Mouse (Mus musculus): ENCODE data around the gene Cblb. TPM values are rescaled to one million over a fixed set of nuclear protein-coding genes. Genes with fewer than 3 reads are reported as not detected.
A peak's percentile ranks its signal among the peaks of the same experiment; 100 is the strongest.

The Cblb gene
- polyA plus RNA-seq, 1 experiment from 2014 or later = 15.3 TPM

DNA sequence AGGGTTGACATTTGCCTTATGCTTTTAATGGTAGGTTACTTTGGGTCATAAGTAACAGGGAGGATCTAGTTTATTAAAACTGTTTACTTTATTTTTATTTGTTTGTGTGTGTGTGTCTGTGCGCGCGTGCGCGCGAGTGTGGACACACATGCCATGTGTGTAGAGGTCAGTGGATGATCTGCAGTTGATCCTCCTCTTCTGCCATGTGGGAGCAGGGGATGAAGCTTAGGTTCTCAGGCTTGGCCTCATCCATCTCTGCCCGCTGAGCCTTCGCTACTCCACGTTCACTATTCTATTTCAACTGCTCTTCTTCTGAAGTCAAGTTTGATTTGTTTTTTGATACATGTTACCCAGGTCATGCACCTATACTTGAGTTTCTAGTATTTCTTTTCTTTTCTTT lies 73.6 kb downstream of the Cblb start:
- Histone ChIP-seq H3K4me2 (replicated peaks; ENCODE audit: low read depth, low read length) (no peak overlapping the region), H3K27me3 (ENCODE audit: insufficient read depth, low read length) (no peaks in the 10 kb centered on the region), H3K36me3 (ENCODE audit: insufficient read depth, low read length) (peaks cover 6% of the 10 kb centered on the region; the same call in 1 of the 2 replicates), H3K9me3 (ENCODE audit: low read length) (no peaks in the 10 kb centered on the region), H3K4me1 (ENCODE audit: insufficient read depth, low read length) (peaks cover 12% of the 10 kb centered on the region; the same call in 1 of the 2 replicates), H3K9ac (replicated peaks; ENCODE audit: low read length) (no peak overlapping the region), H3K4me3 (ENCODE audit: low read length) (no peak overlapping the region), H3K27ac (ENCODE audit: low read length) (no peak overlapping the region)
- ATAC-seq (ENCODE audit: low FRiP score, low TSS enrichment) = 0 out of 2 replicates have a peak, but pooled peaks have one; percentile 53
- 75% methylated on average over 9 of the region's 9 CpGs for WGBS

DNA sequence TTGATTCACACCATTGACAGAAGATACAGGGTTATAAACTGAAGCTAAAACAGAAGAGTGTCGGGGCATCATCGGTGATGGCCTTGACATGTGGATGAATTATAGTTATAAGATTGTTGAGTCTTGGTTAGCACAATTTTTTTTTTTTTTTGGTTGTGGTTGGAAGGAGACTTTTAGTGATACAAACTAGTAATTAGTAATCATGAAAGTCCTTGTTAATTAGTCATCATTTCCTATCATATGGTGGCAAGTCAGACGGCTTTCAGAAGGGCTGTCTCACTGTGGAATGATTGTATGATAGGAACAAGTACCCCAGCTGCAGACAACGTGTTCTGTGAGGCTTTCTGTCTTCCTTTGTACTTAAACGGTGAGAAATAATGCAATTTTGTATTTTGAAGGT lies 76.8 kb downstream of the Cblb start:
- Histone ChIP-seq H3K27me3 (ENCODE audit: insufficient read depth, low read length) (no peaks in the 10 kb centered on the region), H3K4me3 (ENCODE audit: low read length) (no peak overlapping the region), H3K9me3 (ENCODE audit: low read length) (no peaks in the 10 kb centered on the region), H3K36me3 (ENCODE audit: insufficient read depth, low read length) (peaks cover 3% of the 10 kb centered on the region; the same call in 1 of the 2 replicates), H3K9ac (replicated peaks; ENCODE audit: low read length) (no peak overlapping the region), H3K27ac (ENCODE audit: low read length) (no peak overlapping the region), H3K4me2 (replicated peaks; ENCODE audit: low read depth, low read length) (no peak overlapping the region), H3K4me1 (ENCODE audit: insufficient read depth, low read length) (peaks cover 12% of the 10 kb centered on the region; the same call in 1 of the 2 replicates)
- ATAC-seq (ENCODE audit: low FRiP score, low TSS enrichment) = no peak
- whole genome bisulfite sequencing = 91% methylated on average over 5 of the region's 5 CpGs

DNA sequence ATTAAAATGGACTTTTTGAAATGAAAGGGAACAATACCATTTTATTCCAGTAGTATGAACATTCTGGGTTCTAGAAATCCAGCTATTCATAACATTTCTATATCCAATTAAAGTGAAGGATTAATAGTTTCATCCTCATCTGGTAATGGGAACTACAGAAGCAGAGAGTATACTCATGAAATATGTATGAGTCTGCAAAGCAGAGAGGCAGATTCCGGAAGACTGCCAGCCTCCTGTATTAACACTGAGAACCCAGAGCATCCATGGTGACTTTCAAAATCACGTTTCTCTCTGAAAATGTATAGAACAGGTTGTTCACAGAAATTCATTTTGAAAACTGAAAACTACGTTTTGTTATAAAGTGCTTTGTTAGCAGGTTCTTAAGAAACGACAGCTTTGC lies 83.4 kb downstream of the Cblb start:
- ATAC-seq (ENCODE audit: low FRiP score, low TSS enrichment) = no peak
- Histone ChIP-seq H3K4me1 (ENCODE audit: insufficient read depth, low read length) (peaks cover 13% of the 10 kb centered on the region; the same call in 1 of the 2 replicates), H3K9ac (replicated peaks; ENCODE audit: low read length) (no peak overlapping the region), H3K9me3 (ENCODE audit: low read length) (no peaks in the 10 kb centered on the region), H3K36me3 (ENCODE audit: insufficient read depth, low read length) (peaks cover 5% of the 10 kb centered on the region; the same call in 1 of the 2 replicates), H3K4me2 (replicated peaks; ENCODE audit: low read depth, low read length) (no peak overlapping the region), H3K4me3 (ENCODE audit: low read length) (no peak overlapping the region), H3K27ac (ENCODE audit: low read length) (no peak overlapping the region), H3K27me3 (ENCODE audit: insufficient read depth, low read length) (no peaks in the 10 kb centered on the region)
- 41% methylated on average over 4 of the region's 4 CpGs for WGBS

DNA sequence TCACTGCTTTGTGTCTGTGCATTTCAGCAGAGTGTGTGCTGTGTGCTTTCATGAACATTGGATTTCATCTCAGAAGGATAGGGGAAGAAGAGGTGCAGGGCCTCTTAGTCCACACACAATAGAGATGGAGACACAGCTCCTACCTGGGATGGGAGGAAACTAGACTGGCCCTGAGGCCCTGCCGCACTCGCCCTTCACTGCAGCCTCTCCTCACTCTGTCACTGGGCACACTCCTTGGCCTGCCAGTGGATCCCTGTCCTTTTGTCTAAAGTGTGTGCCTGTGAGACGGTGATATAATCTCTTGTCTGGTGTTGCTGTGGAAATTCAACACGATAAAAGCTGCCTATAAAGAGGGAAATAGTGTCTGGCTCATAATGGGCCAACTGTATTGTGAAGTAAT lies 88.0 kb downstream of the Cblb start:
- no peaks in the 10 kb centered on the region for H3K9me3 ChIP-seq (ENCODE audit: low read length)
- ATAC-seq (ENCODE audit: low FRiP score, low TSS enrichment) = no peak
- H3K4me3 ChIP-seq (ENCODE audit: low read length) = no peak overlapping the region
- no peak overlapping the region for H3K27ac ChIP-seq (ENCODE audit: low read length)
- H3K36me3 ChIP-seq (ENCODE audit: insufficient read depth, low read length) = 0 out of 2 replicates have a peak, but pooled peaks cover 3% of the 10 kb centered on the region
- H3K4me1 ChIP-seq (ENCODE audit: insufficient read depth, low read length) = peaks cover 10% of the 10 kb centered on the region; the same call in 1 of the 2 replicates
- no peak overlapping the region for H3K9ac ChIP-seq (replicated peaks; ENCODE audit: low read length)
- no peaks in the 10 kb centered on the region for H3K27me3 ChIP-seq (ENCODE audit: insufficient read depth, low read length)
- H3K4me2 ChIP-seq (replicated peaks; ENCODE audit: low read depth, low read length) = no peak overlapping the region
- 77% methylated on average over 4 of the region's 4 CpGs for WGBS

DNA sequence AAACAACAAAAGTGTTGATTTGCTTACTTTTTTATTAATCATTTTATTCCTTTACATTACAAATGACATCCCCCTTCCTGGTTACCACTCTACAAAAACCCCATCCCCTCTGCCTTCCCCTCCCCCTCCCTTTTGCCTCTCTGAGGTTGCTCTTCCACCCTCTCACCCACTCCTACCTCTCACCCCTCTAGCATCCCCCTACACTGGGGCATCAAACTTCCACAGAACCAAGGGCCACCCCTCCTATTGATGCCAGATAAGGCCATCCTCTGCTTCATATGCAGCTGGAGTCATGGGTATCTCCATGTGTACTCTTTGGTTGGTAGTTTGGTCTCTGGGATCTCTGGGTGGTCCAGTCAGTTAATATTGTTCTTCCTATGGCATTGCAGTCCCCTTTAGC lies 93.9 kb downstream of the Cblb start:
- Histone ChIP-seq H3K27ac (ENCODE audit: low read length) (no peak overlapping the region), H3K27me3 (ENCODE audit: insufficient read depth, low read length) (no peaks in the 10 kb centered on the region), H3K9me3 (ENCODE audit: low read length) (no peaks in the 10 kb centered on the region), H3K36me3 (ENCODE audit: insufficient read depth, low read length) (0 out of 2 replicates have a peak, but pooled peaks cover 3% of the 10 kb centered on the region), H3K4me3 (ENCODE audit: low read length) (no peak overlapping the region), H3K4me2 (replicated peaks; ENCODE audit: low read depth, low read length) (no peak overlapping the region), H3K4me1 (ENCODE audit: insufficient read depth, low read length) (no peaks in the 10 kb centered on the region), H3K9ac (replicated peaks; ENCODE audit: low read length) (no peak overlapping the region)
- no peak for ATAC-seq (ENCODE audit: low FRiP score, low TSS enrichment)

DNA sequence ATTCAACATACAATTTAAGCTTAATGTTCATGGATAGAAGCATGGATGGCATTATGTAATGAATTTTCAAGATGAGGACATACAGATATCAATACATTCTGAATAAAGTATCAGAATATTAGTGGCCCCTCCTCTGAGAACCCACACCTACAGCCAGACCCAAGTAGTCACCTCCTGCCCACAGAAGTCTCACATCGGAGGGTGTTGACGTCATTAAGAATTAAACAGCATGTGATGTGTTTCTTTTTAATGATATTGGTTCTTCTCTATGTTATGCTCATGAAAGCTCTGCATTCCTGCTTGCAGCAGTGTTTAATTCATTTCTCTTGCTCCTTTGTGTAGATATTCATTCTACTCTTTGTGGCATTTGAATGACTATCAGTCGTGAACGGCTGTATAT lies 94.9 kb downstream of the Cblb start:
- Histone ChIP-seq H3K4me3 (ENCODE audit: low read length) (no peak overlapping the region), H3K27me3 (ENCODE audit: insufficient read depth, low read length) (no peaks in the 10 kb centered on the region), H3K4me1 (ENCODE audit: insufficient read depth, low read length) (no peaks in the 10 kb centered on the region), H3K27ac (ENCODE audit: low read length) (no peak overlapping the region), H3K9me3 (ENCODE audit: low read length) (no peaks in the 10 kb centered on the region), H3K4me2 (replicated peaks; ENCODE audit: low read depth, low read length) (no peak overlapping the region), H3K36me3 (ENCODE audit: insufficient read depth, low read length) (0 out of 2 replicates have a peak, but pooled peaks cover 3% of the 10 kb centered on the region), H3K9ac (replicated peaks; ENCODE audit: low read length) (no peak overlapping the region)
- WGBS = 93% methylated on average over 4 of the region's 4 CpGs
- ATAC-seq (ENCODE audit: low FRiP score, low TSS enrichment) = no peak

DNA sequence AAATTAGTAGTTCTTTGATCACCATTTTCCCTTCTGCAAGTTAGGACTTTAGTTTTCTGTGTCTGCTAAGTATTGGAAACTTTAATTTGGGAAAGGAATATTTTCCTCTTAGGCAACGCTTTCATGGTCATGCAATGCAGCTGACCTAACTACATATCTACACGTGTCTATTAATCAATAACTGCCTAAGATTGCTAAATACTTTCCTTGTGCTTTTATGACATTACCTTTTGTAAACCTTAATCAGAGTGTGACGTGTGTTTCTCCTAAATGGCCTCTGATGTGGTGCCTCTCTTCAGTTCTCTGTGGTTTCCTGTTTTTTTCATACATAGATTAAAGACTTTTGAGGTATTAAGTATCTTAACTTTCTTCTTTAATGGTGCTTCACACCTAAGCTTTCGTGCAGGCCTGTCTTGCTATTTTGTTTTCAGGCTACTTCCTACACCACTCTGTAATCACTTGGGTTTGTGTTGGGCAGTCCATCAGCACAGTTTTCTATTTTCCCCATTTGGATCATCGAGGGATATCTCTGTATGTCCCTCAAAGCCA lies 98.4 kb downstream of the Cblb start:
- H3K4me2 ChIP-seq (replicated peaks; ENCODE audit: low read depth, low read length) = no peak overlapping the region
- no peak overlapping the region for H3K9ac ChIP-seq (replicated peaks; ENCODE audit: low read length)
- no peaks in the 10 kb centered on the region for H3K9me3 ChIP-seq (ENCODE audit: low read length)
- H3K4me1 ChIP-seq (ENCODE audit: insufficient read depth, low read length) = peaks cover 3% of the 10 kb centered on the region; the same call in 1 of the 2 replicates
- WGBS = 81% methylated on average over 5 of the region's 5 CpGs
- no peaks in the 10 kb centered on the region for H3K27me3 ChIP-seq (ENCODE audit: insufficient read depth, low read length)
- no peaks in the 10 kb centered on the region for H3K36me3 ChIP-seq (ENCODE audit: insufficient read depth, low read length)
- no peak for ATAC-seq (ENCODE audit: low FRiP score, low TSS enrichment)
- H3K27ac ChIP-seq (ENCODE audit: low read length) = no peak overlapping the region
- H3K4me3 ChIP-seq (ENCODE audit: low read length) = no peak overlapping the region

DNA sequence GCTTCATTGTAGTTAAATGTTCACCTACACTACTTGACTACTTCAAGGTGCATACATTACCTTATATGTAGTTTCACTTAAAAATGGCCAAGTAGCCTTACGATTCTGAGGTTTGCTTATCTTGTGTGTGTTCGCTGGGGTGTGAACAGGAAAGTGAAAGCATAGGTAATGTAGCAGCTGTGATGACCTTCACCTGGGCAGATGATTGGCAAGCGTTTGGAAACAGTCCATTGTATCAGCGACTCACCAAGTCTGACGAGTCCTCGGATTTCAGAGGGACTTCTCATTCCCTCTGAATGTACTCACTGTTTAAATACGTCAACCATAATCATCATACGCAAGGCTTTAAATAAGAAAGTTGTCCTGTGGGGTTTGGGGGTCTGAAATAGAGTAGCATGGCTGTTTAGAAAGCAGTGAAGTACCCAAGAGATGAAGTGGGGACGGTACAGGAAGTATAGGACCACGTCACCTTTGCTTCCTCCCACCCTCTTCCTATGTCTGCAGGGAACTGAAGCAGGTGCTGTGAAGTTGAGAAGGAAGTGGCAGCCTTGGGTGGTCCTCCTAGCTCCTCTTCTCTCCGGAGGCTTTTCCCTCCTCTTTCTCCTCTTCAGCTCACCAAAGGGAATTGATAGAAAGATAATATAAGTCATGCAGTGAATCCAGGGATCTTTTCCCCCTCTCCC lies 101.9 kb downstream of the Cblb start:
- no peak for ATAC-seq (ENCODE audit: low FRiP score, low TSS enrichment)
- 77% methylated on average over 11 of the region's 11 CpGs for WGBS
- no peaks in the 10 kb centered on the region for H3K9me3 ChIP-seq (ENCODE audit: low read length)
- peaks cover 3% of the 10 kb centered on the region; the same call in 1 of the 2 replicates for H3K4me1 ChIP-seq (ENCODE audit: insufficient read depth, low read length)
- H3K4me3 ChIP-seq (ENCODE audit: low read length) = no peak overlapping the region
- H3K4me2 ChIP-seq (replicated peaks; ENCODE audit: low read depth, low read length) = no peak overlapping the region
- H3K27me3 ChIP-seq (ENCODE audit: insufficient read depth, low read length) = no peaks in the 10 kb centered on the region
- H3K9ac ChIP-seq (replicated peaks; ENCODE audit: low read length) = no peak overlapping the region
- H3K27ac ChIP-seq (ENCODE audit: low read length) = no peak overlapping the region
- peaks cover 10% of the 10 kb centered on the region; the same call in 1 of the 2 replicates for H3K36me3 ChIP-seq (ENCODE audit: insufficient read depth, low read length)

DNA sequence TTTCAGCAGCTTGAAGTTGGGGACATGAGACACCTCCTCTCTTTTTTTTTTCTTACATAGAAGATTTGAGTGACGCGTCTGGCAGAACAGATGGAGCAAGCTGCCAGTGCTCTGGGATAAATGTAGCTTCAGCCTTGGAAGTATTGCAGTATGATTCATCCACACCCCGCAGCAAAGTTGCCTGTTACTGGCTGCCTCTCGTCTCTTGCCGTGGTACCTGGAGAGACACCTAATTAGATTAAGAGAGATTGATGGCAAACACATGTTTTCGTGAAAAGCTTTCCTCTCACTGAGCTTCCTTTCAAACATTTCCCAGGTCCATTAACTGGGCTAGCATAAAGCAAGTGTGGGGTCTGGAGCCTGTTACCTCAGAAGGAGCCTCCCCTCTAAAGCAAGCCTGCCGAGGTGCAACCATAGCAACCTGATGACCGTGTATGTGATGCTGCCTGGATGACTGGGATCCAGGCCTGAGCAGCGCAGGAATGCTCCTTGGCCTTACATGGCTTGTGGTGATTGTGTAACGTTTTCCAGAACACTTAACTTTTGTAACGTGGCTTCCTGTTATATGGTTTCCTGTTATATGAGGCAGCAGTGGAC lies 103.7 kb downstream of the Cblb start:
- Histone ChIP-seq H3K27me3 (ENCODE audit: insufficient read depth, low read length) (no peaks in the 10 kb centered on the region), H3K4me3 (ENCODE audit: low read length) (no peak overlapping the region), H3K36me3 (ENCODE audit: insufficient read depth, low read length) (peaks cover 10% of the 10 kb centered on the region; the same call in 1 of the 2 replicates), H3K27ac (ENCODE audit: low read length) (no peak overlapping the region), H3K4me1 (ENCODE audit: insufficient read depth, low read length) (peaks cover 3% of the 10 kb centered on the region; the same call in 1 of the 2 replicates), H3K4me2 (replicated peaks; ENCODE audit: low read depth, low read length) (no peak overlapping the region), H3K9ac (replicated peaks; ENCODE audit: low read length) (no peak overlapping the region), H3K9me3 (ENCODE audit: low read length) (no peaks in the 10 kb centered on the region)
- WGBS = 63% methylated on average over 11 of the region's 11 CpGs
- no peak for ATAC-seq (ENCODE audit: low FRiP score, low TSS enrichment)

Data from kidney, embryonic 16.5 days (tissue).